Mouse (Mus musculus) embryo, embryonic 9.5 days (tissue): ENCODE data around the gene Gipc3.
A peak's percentile ranks its signal among the peaks of the same experiment; 100 is the strongest.

Experiments used
- DNase-seq: peaks from one replicate; pipeline ENCODE4 v3.0.0-alpha.2; 2017; ENCODE audit errors: extremely low spot score

Gene Gipc3

GRCm38 (mm10) chr10:81321436-81321835, 21.6 kb downstream of the Gipc3 start:
- no peak for DNase-seq

GRCm38 (mm10) chr10:81320550-81321347, 22.3 kb downstream of the Gipc3 start, which contains the start of gene Cactin:
TSS of gene Cactin (plus strand) at chr10:81321103.
- peak; percentile 99 for DNase-seq

- DNase-seq: peak; percentile 99
Measured at GRCm38 (mm10) chr10:81319741-81320549, 23.1 kb downstream of the Gipc3 start.

GRCm38 (mm10) chr10:81319330-81319699, 23.8 kb downstream of the Gipc3 start:
- no peak for DNase-seq

GRCm38 (mm10) chr10:81318589-81319329, 24.3 kb downstream of the Gipc3 start:
- no peak for DNase-seq

GRCm38 (mm10) chr10:81317273-81317672, 25.8 kb downstream of the Gipc3 start:
- no peak for DNase-seq

- no peak for DNase-seq
Measured at GRCm38 (mm10) chr10:81316338-81317060, 26.6 kb downstream of the Gipc3 start.

- DNase-seq: no peak
Measured at GRCm38 (mm10) chr10:81315587-81315986, 27.5 kb downstream of the Gipc3 start.

GRCm38 (mm10) chr10:81314201-81314600, 28.9 kb downstream of the Gipc3 start:
- DNase-seq: no peak

GRCm38 (mm10) chr10:81313581-81313980, 29.5 kb downstream of the Gipc3 start:
- DNase-seq: no peak

- DNase-seq: no peak
Measured at GRCm38 (mm10) chr10:81309571-81309970, 33.5 kb downstream of the Gipc3 start.

GRCm38 (mm10) chr10:81306837-81307682, 36.0 kb downstream of the Gipc3 start:
- DNase-seq: no peak

GRCm38 (mm10) chr10:81306173-81306668, 36.8 kb downstream of the Gipc3 start:
- no peak for DNase-seq

GRCm38 (mm10) chr10:81305663-81306062, 37.4 kb downstream of the Gipc3 start:
- no peak for DNase-seq

- no peak for DNase-seq
Measured at GRCm38 (mm10) chr10:81304597-81305238, 38.3 kb downstream of the Gipc3 start.

GRCm38 (mm10) chr10:81303761-81304160, 39.3 kb downstream of the Gipc3 start:
- no peak for DNase-seq

- DNase-seq: no peak
Measured at GRCm38 (mm10) chr10:81303258-81303657, 39.8 kb downstream of the Gipc3 start.

- no peak for DNase-seq
Measured at GRCm38 (mm10) chr10:81302781-81303218, 40.3 kb downstream of the Gipc3 start.

- no peak for DNase-seq
Measured at GRCm38 (mm10) chr10:81302288-81302687, 40.8 kb downstream of the Gipc3 start.

GRCm38 (mm10) chr10:81301321-81301720, 41.7 kb downstream of the Gipc3 start:
- no peak for DNase-seq
